Mouse (Mus musculus): Measurements from ENCODE around the gene Irx6. TPM values are rescaled to one million over a fixed set of nuclear protein-coding genes. Genes with fewer than 3 reads are reported as not detected.

Irx6 gene
- total and polyA plus RNA-seq, 3 experiments, result not detected

DNA sequence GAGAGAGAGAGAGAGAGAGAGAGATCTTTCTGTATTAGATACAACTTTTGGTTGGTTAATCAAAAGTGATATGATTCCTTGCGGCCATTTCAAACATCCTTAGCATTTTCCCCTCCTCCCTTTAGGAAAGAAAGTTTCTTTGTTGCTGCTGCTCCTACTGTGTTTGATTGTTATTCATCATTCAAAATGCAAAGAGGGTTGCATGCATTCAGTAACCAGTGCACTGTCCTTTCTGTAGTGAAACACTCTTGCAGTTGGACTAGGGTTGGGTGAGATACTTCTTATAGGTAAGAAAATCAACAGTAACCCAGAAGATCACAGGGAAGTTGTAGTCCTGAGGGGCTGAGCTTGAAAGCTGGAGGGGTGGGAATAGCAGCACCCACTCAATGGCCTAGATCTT, 39.2 kb downstream of the Irx6 start:
- Histone ChIP-seq H3K4me1 (ENCODE audit: control insufficient read depth in 1 of 2, insufficient read depth in 2 of 2, low read length in 2 of 2) (no peaks in the 10 kb centered on the region), H3K36me3 (ENCODE audit: control insufficient read depth in 1 of 2, insufficient read depth in 2 of 2, low read length in 2 of 2) (no peaks in the 10 kb centered on the region), H3K9ac (ENCODE audit: control insufficient read depth, low read depth, low read length, poor library complexity, severe bottlenecking) (no peak overlapping the region), H3K4me3 (ENCODE audit: control insufficient read depth in 1 of 2, insufficient read depth in 1 of 2, low read depth in 2 of 2, low read length in 2 of 2) (no peak overlapping the region), H3K27ac (ENCODE audit: control insufficient read depth, low read depth, low read length) (no peak overlapping the region), H3K9me3 (replicated peaks; ENCODE audit: insufficient read depth, low read length) (no peaks in the 10 kb centered on the region), H3K27me3 (ENCODE audit: control insufficient read depth in 1 of 2, insufficient read depth in 2 of 2, low read length in 2 of 2) (no peaks in the 10 kb centered on the region), H3K79me2 (ENCODE audit: control insufficient read depth, insufficient read depth, low read length, poor library complexity) (no peaks in the 10 kb centered on the region)
- DNase-seq (ENCODE audit: low read depth, low spot score), result no peak
- TF ChIP-seq JUND (IDR thresholded peaks at IDR 0.05; ENCODE audit: low read depth, low read length) (no peak), ZMIZ1 (IDR thresholded peaks at IDR 0.05; ENCODE audit: low read depth, low read length) (no peak)

GRCm38 (mm10) chr8:92717418-92717817, 43.3 kb downstream of the Irx6 start:
- Histone ChIP-seq H3K9me3 (replicated peaks; ENCODE audit: insufficient read depth, low read length) (no peaks in the 10 kb centered on the region), H3K27me3 (ENCODE audit: control insufficient read depth in 1 of 2, insufficient read depth in 2 of 2, low read length in 2 of 2) (no peaks in the 10 kb centered on the region), H3K4me1 (ENCODE audit: control insufficient read depth in 1 of 2, insufficient read depth in 2 of 2, low read length in 2 of 2) (no peaks in the 10 kb centered on the region), H3K4me3 (ENCODE audit: control insufficient read depth in 1 of 2, insufficient read depth in 1 of 2, low read depth in 2 of 2, low read length in 2 of 2) (no peak overlapping the region), H3K36me3 (ENCODE audit: control insufficient read depth in 1 of 2, insufficient read depth in 2 of 2, low read length in 2 of 2) (no peaks in the 10 kb centered on the region), H3K27ac (ENCODE audit: control insufficient read depth, low read depth, low read length) (no peak overlapping the region), H3K9ac (ENCODE audit: control insufficient read depth, low read depth, low read length, poor library complexity, severe bottlenecking) (no peak overlapping the region), H3K79me2 (ENCODE audit: control insufficient read depth, insufficient read depth, low read length, poor library complexity) (no peaks in the 10 kb centered on the region)
- TF ChIP-seq CTCF (IDR thresholded peaks at IDR 0.05 in 2 of 3, conservative IDR thresholded peaks at IDR 0.05 in 1 of 3; ENCODE audit: control insufficient read depth in 1 of 3, insufficient read depth in 1 of 3, low read depth in 2 of 3, low read length in 3 of 3, poor library complexity in 1 of 3, severe bottlenecking in 1 of 3) (no peak), USF2 (IDR thresholded peaks at IDR 0.05; ENCODE audit: borderline replicate concordance in 1 of 2, insufficient read depth in 1 of 2, low read depth in 1 of 2, low read length in 2 of 2) (no peak), UBTF (IDR thresholded peaks at IDR 0.05; ENCODE audit: borderline replicate concordance, insufficient read depth, low read depth, low read length) (no peak), TCF12 (IDR thresholded peaks at IDR 0.05; ENCODE audit: low read depth, low read length) (no peak)
- no peak for DNase-seq (ENCODE audit: low read depth, low spot score)

DNA sequence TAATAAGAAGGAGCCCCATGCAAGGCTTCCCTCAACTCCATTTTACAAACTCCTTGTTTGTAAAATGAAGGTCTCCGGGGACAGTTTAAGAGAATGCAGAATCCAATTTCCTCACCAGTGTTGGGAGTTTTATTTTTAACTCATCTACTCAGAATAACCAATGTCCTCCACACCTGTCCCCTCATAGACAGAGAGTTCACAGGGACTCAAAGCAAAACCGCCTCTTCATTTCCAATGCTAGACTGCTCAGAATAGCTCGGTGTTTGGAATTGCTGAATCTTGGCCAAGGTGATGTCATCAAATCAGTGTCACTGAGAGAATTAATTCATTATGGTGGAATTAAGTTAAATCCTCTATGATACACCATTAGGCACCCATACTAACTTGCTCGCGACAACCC, 44.0 kb downstream of the Irx6 start:
- no peak for TF ChIP-seq MAFK (IDR thresholded peaks at IDR 0.05; ENCODE audit: borderline replicate concordance, low read depth, low read length)
- no peak for TF ChIP-seq MEF2A (IDR thresholded peaks at IDR 0.05; ENCODE audit: extremely low read depth, insufficient replicate concordance, low read depth, low read length, poor library complexity, severe bottlenecking)
- no peak for TF ChIP-seq NRF1 (IDR thresholded peaks at IDR 0.05; ENCODE audit: insufficient read depth, low read depth, low read length, poor library complexity, severe bottlenecking)
- Histone ChIP-seq H3K9me3 (replicated peaks; ENCODE audit: insufficient read depth, low read length) (no peaks in the 10 kb centered on the region), H3K36me3 (ENCODE audit: control insufficient read depth in 1 of 2, insufficient read depth in 2 of 2, low read length in 2 of 2) (no peaks in the 10 kb centered on the region), H3K79me2 (ENCODE audit: control insufficient read depth, insufficient read depth, low read length, poor library complexity) (no peaks in the 10 kb centered on the region), H3K4me1 (ENCODE audit: control insufficient read depth in 1 of 2, insufficient read depth in 2 of 2, low read length in 2 of 2) (no peaks in the 10 kb centered on the region), H3K27me3 (ENCODE audit: control insufficient read depth in 1 of 2, insufficient read depth in 2 of 2, low read length in 2 of 2) (no peaks in the 10 kb centered on the region), H3K9ac (ENCODE audit: control insufficient read depth, low read depth, low read length, poor library complexity, severe bottlenecking) (no peak overlapping the region), H3K27ac (ENCODE audit: control insufficient read depth, low read depth, low read length) (no peak overlapping the region), H3K4me3 (ENCODE audit: control insufficient read depth in 1 of 2, insufficient read depth in 1 of 2, low read depth in 2 of 2, low read length in 2 of 2) (no peak overlapping the region)
- no peak for DNase-seq (ENCODE audit: low read depth, low spot score)
